Mouse (Mus musculus) liver, postnatal 0 days (tissue): ENCODE measurements around the gene Ppp3r1. TPM values are rescaled to one million over a fixed set of nuclear protein-coding genes. Genes with fewer than 3 reads are reported as not detected.

Experiments used
- ATAC-seq: fragments of 200-750 bp; cut with Nextera tagmentation; 2 replicates; pipeline ENCODE4 v1.8.0; 2017; ENCODE audit warnings: mild to moderate bottlenecking, moderate library complexity
- DNase-seq: peaks from one replicate; pipeline ENCODE4 v3.0.0-alpha.2; 2016
- H3K27ac ChIP-seq: fragments of 300-500 bp; sonication (generic); 2 replicates; pipeline ENCODE4 v1.5.1; 2014; ENCODE audit warnings: antibody characterized with exemption, moderate library complexity, mild to moderate bottlenecking, low read depth
- H3K27me3 ChIP-seq: fragments of 300-500 bp; sonication (generic); 2 replicates; pipeline ENCODE4 v1.6.1; 2014; ENCODE audit warnings: low read length, control low read depth, mixed read lengths; ENCODE audit not compliant: insufficient read depth
- H3K36me3 ChIP-seq: fragments of 300-500 bp; sonication (generic); replicated peaks from 2 replicates; pipeline ENCODE4 v1.6.1; 2014; ENCODE audit warnings: mild to moderate bottlenecking, control low read depth, low read length, moderate library complexity, mixed read lengths; ENCODE audit not compliant: insufficient read depth
- H3K4me1 ChIP-seq: fragments of 300-500 bp; sonication (generic); 2 replicates; pipeline ENCODE4 v1.6.1; 2014; ENCODE audit warnings: antibody characterized with exemption, mild to moderate bottlenecking, control low read depth; ENCODE audit not compliant: insufficient read depth
- H3K4me2 ChIP-seq: fragments of 300-500 bp; sonication (generic); 2 replicates; pipeline ENCODE4 v1.6.1; 2014; ENCODE audit warnings: low read depth, mild to moderate bottlenecking, low read length, moderate library complexity, mixed read lengths
- H3K4me3 ChIP-seq: fragments of 300-500 bp; sonication (generic); 2 replicates; pipeline ENCODE4 v1.5.1; 2014; ENCODE audit warnings: low read depth, low read length
- H3K9ac ChIP-seq: fragments of 300-500 bp; sonication (generic); replicated peaks from 2 replicates; pipeline ENCODE4 v1.6.1; 2014; ENCODE audit warnings: mild to moderate bottlenecking, moderate library complexity
- H3K9me3 ChIP-seq: fragments of 300-500 bp; sonication (generic); 2 replicates; pipeline ENCODE4 v1.6.1; 2016; ENCODE audit warnings: mild to moderate bottlenecking, control low read depth, low read length, mixed read lengths
- CTCF ChIP-seq: sonication (generic); IDR thresholded peaks from 2 replicates; pipeline ENCODE4 v1.5.1; 2016; ENCODE audit warnings: antibody characterized with exemption, low read depth
- EP300 ChIP-seq: IDR thresholded peaks from 2 replicates; pipeline ENCODE4 v1.6.1; 2016; ENCODE audit warnings: antibody characterized with exemption, low read depth, mild to moderate bottlenecking
- WGBS: fragments of 180-500 bp; shearing (Covaris S2); extraction: QIAGEN DNeasy Blood & Tissue Kit; methylation state at CpG from one replicate; pipeline ENCODE4 v1.1.7; 2014; ENCODE audit not compliant: insufficient replicate concordance; 5-methylcytosine and 5-hydroxymethylcytosine counted together
- polyA plus RNA-seq: library from polyadenylated mRNA; unstranded; fragments of >200 nt; fragmentation: Nextera tagmentation; extraction: Ambion mirVana; gene quantifications from 2 replicates; pipeline ENCODE4 v1.2.1, GENCODE M21; 2015

Ppp3r1 gene
- polyA plus RNA-seq, 1 experiment from 2014 or later: 32.1 TPM

GRCm38 (mm10) chr11:17172300-17172699, 13.2 kb downstream of the Ppp3r1 start:
- Histone ChIP-seq H3K27ac (no peak overlapping the region), H3K36me3 (no peaks in the 10 kb centered on the region), H3K9me3 (peaks cover 3% of the 10 kb centered on the region; the same call in 1 of the 2 replicates), H3K4me3 (no peak overlapping the region), H3K4me1 (peaks cover 30% of the 10 kb centered on the region), H3K4me2 (no peak overlapping the region), H3K9ac (no peak overlapping the region), H3K27me3 (no peaks in the 10 kb centered on the region)
- WGBS: 82% methylated on average over 4 of the region's 4 CpGs
- no peak for DNase-seq
- no peak for TF ChIP-seq CTCF
- TF ChIP-seq EP300: no peak
- no peak for ATAC-seq

DNA sequence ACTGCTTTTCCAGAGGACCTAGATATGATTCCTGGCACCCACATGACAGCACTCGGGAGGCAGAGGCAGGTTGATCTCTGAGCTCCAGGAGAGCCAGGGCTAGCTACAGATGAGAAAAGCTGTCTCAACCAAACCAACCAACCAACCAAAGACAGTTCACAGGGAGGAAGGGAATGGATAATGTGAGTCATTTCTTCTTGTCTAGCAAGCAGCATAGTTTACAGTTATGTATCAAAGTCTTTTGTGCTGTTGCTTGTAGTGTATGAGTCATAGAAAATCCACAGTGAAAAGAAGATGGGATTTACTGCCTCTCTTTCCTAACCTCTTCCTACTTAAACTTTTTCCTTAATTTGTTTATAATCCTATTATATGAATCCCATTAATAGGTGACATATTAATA, 17.6 kb downstream of the Ppp3r1 start:
- no peak overlapping the region for H3K4me2 ChIP-seq
- H3K36me3 ChIP-seq: no peaks in the 10 kb centered on the region
- H3K4me3 ChIP-seq: no peak overlapping the region
- peaks cover 3% of the 10 kb centered on the region; the same call in 1 of the 2 replicates for H3K9me3 ChIP-seq
- H3K27me3 ChIP-seq: no peaks in the 10 kb centered on the region
- H3K27ac ChIP-seq: no peak overlapping the region
- no peak for TF ChIP-seq EP300
- ATAC-seq (no peak), DNase-seq (no peak)
- no peak overlapping the region for H3K9ac ChIP-seq
- 82% methylated on average over 1 of the region's 1 CpGs for WGBS
- peaks cover 13% of the 10 kb centered on the region for H3K4me1 ChIP-seq

DNA sequence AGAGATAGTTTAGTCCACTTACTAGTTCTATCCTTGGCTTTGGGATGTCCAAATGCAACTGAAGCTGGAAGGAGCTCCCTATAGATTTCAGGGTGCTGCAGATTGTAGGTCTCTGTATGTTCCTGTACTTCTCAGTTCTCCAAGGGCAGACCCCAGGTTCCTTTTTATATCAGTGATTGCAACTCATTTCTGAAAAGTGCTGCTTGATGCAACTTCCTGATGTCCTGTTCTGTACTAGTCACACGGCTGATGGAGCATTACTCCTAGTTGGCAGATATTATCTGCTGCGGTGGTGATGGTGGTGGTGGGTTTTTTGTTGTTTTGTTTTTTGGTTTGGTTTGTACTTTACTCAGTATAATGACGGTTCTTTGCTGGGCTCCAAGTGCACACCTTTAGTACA, 21.7 kb downstream of the Ppp3r1 start:
- Histone ChIP-seq H3K4me3 (no peak overlapping the region), H3K4me1 (peaks cover 8% of the 10 kb centered on the region), H3K4me2 (no peak overlapping the region), H3K27me3 (no peaks in the 10 kb centered on the region), H3K36me3 (no peaks in the 10 kb centered on the region), H3K9me3 (no peaks in the 10 kb centered on the region), H3K27ac (no peak overlapping the region), H3K9ac (no peak overlapping the region)
- ATAC-seq (no peak), DNase-seq (no peak)
- 51% methylated on average over 3 of the region's 3 CpGs for whole genome bisulfite sequencing
- no peak for TF ChIP-seq CTCF
- no peak for TF ChIP-seq EP300

- H3K27me3 ChIP-seq: no peaks in the 10 kb centered on the region
- DNase-seq (no peak), ATAC-seq (no peak)
- no peak within 1 kb of the TSS for H3K4me2 ChIP-seq
- H3K4me1 ChIP-seq: peaks cover 8% of the 10 kb centered on the region
- H3K4me3 ChIP-seq: no peak within 1 kb of the TSS
- no peaks in the 10 kb centered on the region for H3K36me3 ChIP-seq
- no peak within 1 kb of the TSS for H3K9ac ChIP-seq
- no peaks in the 10 kb centered on the region for H3K9me3 ChIP-seq
- no peak for TF ChIP-seq CTCF
- no peak for TF ChIP-seq EP300
- no peak within 1 kb of the TSS for H3K27ac ChIP-seq
- 83% methylated on average over 3 of the region's 3 CpGs for WGBS
Observed at GRCm38 (mm10) chr11:17181807-17182206, 22.7 kb downstream of the Ppp3r1 start, which contains the start of gene Wdr92. Gene Wdr92, plus strand, starts transcription at chr11:17182107.

- no peaks in the 10 kb centered on the region for H3K9me3 ChIP-seq
- no peak overlapping the region for H3K4me3 ChIP-seq
- H3K9ac ChIP-seq: no peak overlapping the region
- H3K4me2 ChIP-seq: no peak overlapping the region
- H3K36me3 ChIP-seq: no peaks in the 10 kb centered on the region; the same call in 1 of the 2 replicates
- H3K4me1 ChIP-seq: peaks cover 8% of the 10 kb centered on the region
- H3K27me3 ChIP-seq: no peaks in the 10 kb centered on the region
- WGBS: 80% methylated on average over 2 of the region's 2 CpGs
- ATAC-seq: no peak
- no peak overlapping the region for H3K27ac ChIP-seq
- TF ChIP-seq EP300 (no peak), CTCF (no peak)
- no peak for DNase-seq
Observed at GRCm38 (mm10) chr11:17183165-17183564, 24.1 kb downstream of the Ppp3r1 start.

GRCm38 (mm10) chr11:17187649-17188048, 28.6 kb downstream of the Ppp3r1 start:
- 0 out of 2 replicates have a peak, but pooled peaks cover 2% of the 10 kb centered on the region for H3K4me1 ChIP-seq
- H3K27me3 ChIP-seq: no peaks in the 10 kb centered on the region
- TF ChIP-seq EP300: no peak
- DNase-seq (no peak), ATAC-seq (no peak)
- no peak overlapping the region for H3K27ac ChIP-seq
- no peak overlapping the region for H3K9ac ChIP-seq
- H3K4me3 ChIP-seq: no peak overlapping the region
- H3K9me3 ChIP-seq: no peaks in the 10 kb centered on the region
- WGBS: 80% methylated on average over 3 of the region's 3 CpGs
- no peak overlapping the region for H3K4me2 ChIP-seq
- H3K36me3 ChIP-seq: no peaks in the 10 kb centered on the region; the same call in 1 of the 2 replicates

DNA sequence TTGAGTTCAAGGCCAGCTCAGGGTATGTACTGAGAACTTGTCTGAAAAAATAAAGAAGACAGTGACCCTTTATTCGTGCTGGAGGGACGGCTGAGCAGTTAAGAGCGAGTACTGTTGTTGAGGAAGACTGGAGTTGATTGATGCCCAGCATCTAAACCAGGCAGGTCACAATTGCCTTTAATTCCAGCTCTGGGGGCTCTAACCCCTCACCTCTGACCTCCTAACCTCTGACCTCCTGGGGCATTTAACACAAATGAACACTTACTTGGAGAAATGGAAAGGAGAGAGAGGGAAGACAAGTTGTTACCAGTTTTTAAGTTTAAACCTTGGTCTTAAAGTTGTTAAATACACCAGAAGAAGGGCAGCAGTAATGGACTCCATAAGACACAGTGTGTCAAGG, 29.7 kb downstream of the Ppp3r1 start:
- H3K36me3 ChIP-seq: no peaks in the 10 kb centered on the region; the same call in 1 of the 2 replicates
- ATAC-seq: no peak
- H3K4me2 ChIP-seq: no peak overlapping the region
- H3K9ac ChIP-seq: no peak overlapping the region
- DNase-seq: no peak
- 0 out of 2 replicates have a peak, but pooled peaks cover 2% of the 10 kb centered on the region for H3K4me1 ChIP-seq
- H3K27ac ChIP-seq: no peak overlapping the region
- TF ChIP-seq CTCF: no peak
- TF ChIP-seq EP300: no peak
- no peaks in the 10 kb centered on the region for H3K27me3 ChIP-seq
- 79% methylated on average over 3 of the region's 3 CpGs for WGBS
- no peak overlapping the region for H3K4me3 ChIP-seq
- H3K9me3 ChIP-seq: no peaks in the 10 kb centered on the region
